Mouse (Mus musculus) T-helper 1 cell (primary cell): Measurements from ENCODE around the gene Smo.

Experiments used
- in situ Hi-C: fragments of 300-600 bp; cut with MboI, MseI; formaldehyde crosslinking; loops from one replicate; pipeline ENCODE4 v1.15.1; 2025; ENCODE audit warnings: high pct_unique_total_duplicates

Gene Smo

GRCm38 (mm10) chr6:29772236-29772635, 36.9 kb downstream of the Smo start:
- in situ Hi-C loops, result no loop called here

- in situ Hi-C loops, result no loop called here
Observed at GRCm38 (mm10) chr6:29774161-29774560, 38.9 kb downstream of the Smo start.

GRCm38 (mm10) chr6:29775609-29776008, 40.3 kb downstream of the Smo start:
- in situ Hi-C loops, result no loop called here

- in situ Hi-C loops, result no loop called here
Observed at GRCm38 (mm10) chr6:29776542-29777237, 41.4 kb downstream of the Smo start.

GRCm38 (mm10) chr6:29777238-29777555, 41.9 kb downstream of the Smo start:
- in situ Hi-C loops, result no loop called here

GRCm38 (mm10) chr6:29780082-29780481, 44.8 kb downstream of the Smo start:
- in situ Hi-C loops, result no loop called here

- in situ Hi-C loops, result no loop called here
Observed at GRCm38 (mm10) chr6:29780571-29780970, 45.3 kb downstream of the Smo start.

GRCm38 (mm10) chr6:29782239-29782638, 46.9 kb downstream of the Smo start:
- in situ Hi-C loops, result no loop called here

- in situ Hi-C loops, result no loop called here
Observed at GRCm38 (mm10) chr6:29783960-29784359, 48.7 kb downstream of the Smo start.

GRCm38 (mm10) chr6:29784413-29785021, 49.2 kb downstream of the Smo start:
- in situ Hi-C loops, result no loop called here

GRCm38 (mm10) chr6:29785759-29786158, 50.5 kb downstream of the Smo start:
- in situ Hi-C loops, result no loop called here

- in situ Hi-C loops, result no loop called here
Observed at GRCm38 (mm10) chr6:29788779-29789350, 53.6 kb downstream of the Smo start.

GRCm38 (mm10) chr6:29790014-29790698, 54.9 kb downstream of the Smo start:
- in situ Hi-C loops, result no loop called here

- in situ Hi-C loops, result no loop called here
Observed at GRCm38 (mm10) chr6:29793520-29793919, 58.2 kb downstream of the Smo start.

GRCm38 (mm10) chr6:29794582-29794981, 59.3 kb downstream of the Smo start:
- in situ Hi-C loops, result no loop called here

GRCm38 (mm10) chr6:29802979-29803378, 67.7 kb downstream of the Smo start:
- in situ Hi-C loops, result no loop called here

- in situ Hi-C loops, result no loop called here
Observed at GRCm38 (mm10) chr6:29804006-29804405, 68.7 kb downstream of the Smo start.

- in situ Hi-C loops, result no loop called here
Observed at GRCm38 (mm10) chr6:29805381-29805780, 70.1 kb downstream of the Smo start.
